Mouse (Mus musculus): ENCODE measurements around the gene Cd164. TPM values are rescaled to one million over a fixed set of nuclear protein-coding genes. Genes with fewer than 3 reads are reported as not detected.

Cd164 gene
- polyA plus RNA-seq, 1 experiment from 2014 or later: 178 TPM

- WGBS: 87% methylated on average over 10 of the region's 10 CpGs
- no peak overlapping the region for H3K4me3 ChIP-seq (ENCODE audit: low read depth, low read length)
These were observed 42.6 kb downstream of the Cd164 start for GRCm38 (mm10) chr10:41561701-41562395.

GRCm38 (mm10) chr10:41565141-41565540 is 45.9 kb downstream of the Cd164 start:
- no peak overlapping the region for H3K27ac ChIP-seq (ENCODE audit: low read length)
- H3K9ac ChIP-seq (replicated peaks; ENCODE audit: low read depth, low read length): no peak overlapping the region
- no peaks in the 10 kb centered on the region for H3K36me3 ChIP-seq (ENCODE audit: control insufficient read depth, insufficient read depth, low read length)
- no peaks in the 10 kb centered on the region for H3K4me1 ChIP-seq (ENCODE audit: control insufficient read depth, insufficient read depth, low read length)
- no peak for ATAC-seq (ENCODE audit: insufficient number of reproducible peaks, insufficient read depth, low FRiP score, low read depth)
- peaks cover 4% of the 10 kb centered on the region; the same call in 1 of the 2 replicates for H3K9me3 ChIP-seq (ENCODE audit: control insufficient read depth, low read depth, low read length)
- H3K27me3 ChIP-seq (ENCODE audit: control insufficient read depth, insufficient read depth, low read length): no peaks in the 10 kb centered on the region
- WGBS: 27% methylated on average over 5 of the region's 5 CpGs
- H3K4me3 ChIP-seq (ENCODE audit: low read depth, low read length): no peak overlapping the region
- H3K4me2 ChIP-seq (replicated peaks; ENCODE audit: low read depth, low read length): no peak overlapping the region

More at GRCm38 (mm10) chr10:41561701-41562395, 42.6 kb downstream of the Cd164 start:
- Histone ChIP-seq H3K9me3 (ENCODE audit: control insufficient read depth, low read depth, low read length) (peaks cover 8% of the 10 kb centered on the region; the same call in 1 of the 2 replicates), H3K4me1 (ENCODE audit: control insufficient read depth, insufficient read depth, low read length) (no peaks in the 10 kb centered on the region), H3K27ac (ENCODE audit: low read length) (no peak overlapping the region), H3K9ac (replicated peaks; ENCODE audit: low read depth, low read length) (no peak overlapping the region), H3K4me2 (replicated peaks; ENCODE audit: low read depth, low read length) (no peak overlapping the region), H3K27me3 (ENCODE audit: control insufficient read depth, insufficient read depth, low read length) (no peaks in the 10 kb centered on the region), H3K36me3 (ENCODE audit: control insufficient read depth, insufficient read depth, low read length) (no peaks in the 10 kb centered on the region)
- no peak for ATAC-seq (ENCODE audit: insufficient number of reproducible peaks, insufficient read depth, low FRiP score, low read depth)

GRCm38 (mm10) chr10:41568306-41568705 is 49.1 kb downstream of the Cd164 start:
- no peaks in the 10 kb centered on the region for H3K27me3 ChIP-seq (ENCODE audit: control insufficient read depth, insufficient read depth, low read length)
- H3K4me2 ChIP-seq (replicated peaks; ENCODE audit: low read depth, low read length): no peak overlapping the region
- no peak overlapping the region; the same call in 1 of the 2 replicates for H3K27ac ChIP-seq (ENCODE audit: low read length)
- peaks cover 6% of the 10 kb centered on the region; the same call in 1 of the 2 replicates for H3K4me1 ChIP-seq (ENCODE audit: control insufficient read depth, insufficient read depth, low read length)
- no peaks in the 10 kb centered on the region for H3K36me3 ChIP-seq (ENCODE audit: control insufficient read depth, insufficient read depth, low read length)
- no peak overlapping the region for H3K9ac ChIP-seq (replicated peaks; ENCODE audit: low read depth, low read length)
- WGBS: 22% methylated on average over 3 of the region's 3 CpGs
- no peak; the same call in 1 of the 2 replicates for ATAC-seq (ENCODE audit: insufficient number of reproducible peaks, insufficient read depth, low FRiP score, low read depth)
- H3K4me3 ChIP-seq (ENCODE audit: low read depth, low read length): no peak overlapping the region
- no peaks in the 10 kb centered on the region for H3K9me3 ChIP-seq (ENCODE audit: control insufficient read depth, low read depth, low read length)

- H3K4me3 ChIP-seq (ENCODE audit: low read depth, low read length): no peak overlapping the region
- H3K27me3 ChIP-seq (ENCODE audit: control insufficient read depth, insufficient read depth, low read length): no peaks in the 10 kb centered on the region
- no peak overlapping the region for H3K4me2 ChIP-seq (replicated peaks; ENCODE audit: low read depth, low read length)
- H3K4me1 ChIP-seq (ENCODE audit: control insufficient read depth, insufficient read depth, low read length): peaks cover 6% of the 10 kb centered on the region; the same call in 1 of the 2 replicates
- ATAC-seq (ENCODE audit: insufficient number of reproducible peaks, insufficient read depth, low FRiP score, low read depth): no peak
- H3K9ac ChIP-seq (replicated peaks; ENCODE audit: low read depth, low read length): no peak overlapping the region
- H3K36me3 ChIP-seq (ENCODE audit: control insufficient read depth, insufficient read depth, low read length): no peaks in the 10 kb centered on the region
- no peak overlapping the region for H3K27ac ChIP-seq (ENCODE audit: low read length)
- WGBS: 78% methylated on average over 4 of the region's 4 CpGs
- H3K9me3 ChIP-seq (ENCODE audit: control insufficient read depth, low read depth, low read length): no peaks in the 10 kb centered on the region
These were observed 51.9 kb downstream of the Cd164 start for GRCm38 (mm10) chr10:41571065-41571464.

- no peaks in the 10 kb centered on the region for H3K36me3 ChIP-seq (ENCODE audit: control insufficient read depth, insufficient read depth, low read length)
- peaks cover 6% of the 10 kb centered on the region; the same call in 1 of the 2 replicates for H3K4me1 ChIP-seq (ENCODE audit: control insufficient read depth, insufficient read depth, low read length)
- no peak overlapping the region for H3K4me2 ChIP-seq (replicated peaks; ENCODE audit: low read depth, low read length)
- no peaks in the 10 kb centered on the region for H3K9me3 ChIP-seq (ENCODE audit: control insufficient read depth, low read depth, low read length)
- 78% methylated on average over 4 of the region's 4 CpGs for WGBS
- H3K27ac ChIP-seq (ENCODE audit: low read length): no peak overlapping the region
- H3K9ac ChIP-seq (replicated peaks; ENCODE audit: low read depth, low read length): no peak overlapping the region
- no peak overlapping the region for H3K4me3 ChIP-seq (ENCODE audit: low read depth, low read length)
- no peaks in the 10 kb centered on the region for H3K27me3 ChIP-seq (ENCODE audit: control insufficient read depth, insufficient read depth, low read length)
- no peak for ATAC-seq (ENCODE audit: insufficient number of reproducible peaks, insufficient read depth, low FRiP score, low read depth)
These were observed 53.1 kb downstream of the Cd164 start for GRCm38 (mm10) chr10:41572274-41572673.

GRCm38 (mm10) chr10:41573190-41573589 is 54.0 kb downstream of the Cd164 start:
- no peaks in the 10 kb centered on the region for H3K27me3 ChIP-seq (ENCODE audit: control insufficient read depth, insufficient read depth, low read length)
- 19% methylated on average over 6 of the region's 6 CpGs for WGBS
- H3K36me3 ChIP-seq (ENCODE audit: control insufficient read depth, insufficient read depth, low read length): no peaks in the 10 kb centered on the region
- peaks cover 6% of the 10 kb centered on the region; the same call in 1 of the 2 replicates for H3K4me1 ChIP-seq (ENCODE audit: control insufficient read depth, insufficient read depth, low read length)
- no peak overlapping the region for H3K9ac ChIP-seq (replicated peaks; ENCODE audit: low read depth, low read length)
- H3K9me3 ChIP-seq (ENCODE audit: control insufficient read depth, low read depth, low read length): no peaks in the 10 kb centered on the region
- H3K4me3 ChIP-seq (ENCODE audit: low read depth, low read length): no peak overlapping the region
- peak overlapping the region; percentile 61; the same call in 1 of the 2 replicates for H3K27ac ChIP-seq (ENCODE audit: low read length)
- peak; percentile 40; the same call in 1 of the 2 replicates for ATAC-seq (ENCODE audit: insufficient number of reproducible peaks, insufficient read depth, low FRiP score, low read depth)
- H3K4me2 ChIP-seq (replicated peaks; ENCODE audit: low read depth, low read length): peak overlapping the region; percentile 16

GRCm38 (mm10) chr10:41575451-41576327 is 56.5 kb downstream of the Cd164 start:
- Histone ChIP-seq H3K9ac (replicated peaks; ENCODE audit: low read depth, low read length) (no peak overlapping the region), H3K4me1 (ENCODE audit: control insufficient read depth, insufficient read depth, low read length) (peaks cover 6% of the 10 kb centered on the region; the same call in 1 of the 2 replicates), H3K4me2 (replicated peaks; ENCODE audit: low read depth, low read length) (no peak overlapping the region), H3K27ac (ENCODE audit: low read length) (no peak overlapping the region), H3K36me3 (ENCODE audit: control insufficient read depth, insufficient read depth, low read length) (no peaks in the 10 kb centered on the region), H3K9me3 (ENCODE audit: control insufficient read depth, low read depth, low read length) (no peaks in the 10 kb centered on the region), H3K4me3 (ENCODE audit: low read depth, low read length) (no peak overlapping the region), H3K27me3 (ENCODE audit: control insufficient read depth, insufficient read depth, low read length) (no peaks in the 10 kb centered on the region)
- whole genome bisulfite sequencing: 66% methylated on average over 8 of the region's 8 CpGs
- ATAC-seq (ENCODE audit: insufficient number of reproducible peaks, insufficient read depth, low FRiP score, low read depth): no peak

GRCm38 (mm10) chr10:41576328-41576833 is 57.2 kb downstream of the Cd164 start:
- H3K9ac ChIP-seq (replicated peaks; ENCODE audit: low read depth, low read length): no peak overlapping the region
- H3K4me3 ChIP-seq (ENCODE audit: low read depth, low read length): no peak overlapping the region
- no peaks in the 10 kb centered on the region for H3K36me3 ChIP-seq (ENCODE audit: control insufficient read depth, insufficient read depth, low read length)
- H3K9me3 ChIP-seq (ENCODE audit: control insufficient read depth, low read depth, low read length): no peaks in the 10 kb centered on the region
- ATAC-seq (ENCODE audit: insufficient number of reproducible peaks, insufficient read depth, low FRiP score, low read depth): no peak
- H3K4me2 ChIP-seq (replicated peaks; ENCODE audit: low read depth, low read length): no peak overlapping the region
- H3K4me1 ChIP-seq (ENCODE audit: control insufficient read depth, insufficient read depth, low read length): peaks cover 6% of the 10 kb centered on the region; the same call in 1 of the 2 replicates
- no peak overlapping the region for H3K27ac ChIP-seq (ENCODE audit: low read length)
- WGBS: 83% methylated on average over 7 of the region's 7 CpGs
- H3K27me3 ChIP-seq (ENCODE audit: control insufficient read depth, insufficient read depth, low read length): no peaks in the 10 kb centered on the region
